Mouse (Mus musculus) stomach, adult 2 months (tissue): Measurements from ENCODE around the gene Ccl7. TPM values are rescaled to one million over a fixed set of nuclear protein-coding genes. Genes with fewer than 3 reads are reported as not detected.

ENCODE experiments used
- polyA plus RNA-seq: library from polyadenylated mRNA; depleted of rRNA; stranded (reverse); fragments of >200 nt; gene quantifications from 2 replicates; pipeline ENCODE4 v1.2.3, GENCODE M21; 2012; rRNA removed

Gene Ccl7
- 0.79 and 1.1 TPM in 2 replicates for polyA plus RNA-seq

GRCm38 (mm10) chr11:82045471-82045870 lies at the start of gene Ccl7:
TSS of gene Ccl7 (plus strand) at chr11:82045712.

GRCm38 (mm10) chr11:82035356-82035755 lies 10.2 kb upstream of the Ccl7 start, which contains the start of gene Ccl2:
TSS of gene Ccl2 (plus strand) at chr11:82035571.

GRCm38 (mm10) chr11:82038535-82038934 lies 7.0 kb upstream of the Ccl7 start, which contains the start of gene Gm17268:
TSS of gene Gm17268 (minus strand) at chr11:82038562.

GRCm38 (mm10) chr11:82057646-82058045 lies 12.1 kb downstream of the Ccl7 start, which contains the start of gene Ccl11:
TSS of gene Ccl11 (plus strand) at chr11:82057823.

Other genes with a start within 250 kb of the Ccl7 start
- not detected in 2 replicates for gene 5530401A14Rik, start 185.0 kb upstream of the Ccl7 start, polyA plus RNA-seq
- 0.31 and 0.86 TPM in 2 replicates for gene Asic2, start 77.3 kb upstream of the Ccl7 start, polyA plus RNA-seq
- gene Ccl2, start 10.1 kb upstream of the Ccl7 start, polyA plus RNA-seq = 5.8 and 7.7 TPM in 2 replicates
- not detected in 2 replicates for gene Gm17268, start 7.2 kb upstream of the Ccl7 start, polyA plus RNA-seq
- 11.5 and 17.6 TPM in 2 replicates for gene Ccl11, start 12.1 kb downstream of the Ccl7 start, polyA plus RNA-seq
- 0.95 and 1.2 TPM in 2 replicates for gene Ccl12, start 56.1 kb downstream of the Ccl7 start, polyA plus RNA-seq
- gene Ccl8, start 69.5 kb downstream of the Ccl7 start, polyA plus RNA-seq = 2.2 and 7.2 TPM in 2 replicates